Mouse (Mus musculus): Measurements from ENCODE around the gene Stra6.

Stra6 gene

DNA sequence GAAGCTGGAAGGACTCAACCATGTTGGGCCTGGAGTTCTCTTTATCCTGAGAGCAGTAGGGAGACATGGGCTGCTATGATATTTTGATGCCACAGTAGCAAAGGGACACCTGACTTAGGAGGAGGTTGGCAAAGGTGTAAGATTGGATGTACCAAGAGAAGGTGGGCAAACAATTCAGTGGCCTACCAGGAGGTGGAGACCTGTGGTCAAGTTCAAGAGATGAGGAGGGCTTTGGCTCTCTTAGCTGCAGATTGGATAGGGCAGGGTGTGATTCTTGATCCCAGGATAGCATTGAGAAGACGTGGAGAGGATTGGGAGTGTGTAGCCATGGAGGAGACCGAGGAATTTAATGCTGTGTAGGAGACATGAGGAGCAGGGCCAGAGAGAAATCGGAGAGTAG is 30.2 kb downstream of the Stra6 start:
- CTCF ChIA-PET = no interaction called here

DNA sequence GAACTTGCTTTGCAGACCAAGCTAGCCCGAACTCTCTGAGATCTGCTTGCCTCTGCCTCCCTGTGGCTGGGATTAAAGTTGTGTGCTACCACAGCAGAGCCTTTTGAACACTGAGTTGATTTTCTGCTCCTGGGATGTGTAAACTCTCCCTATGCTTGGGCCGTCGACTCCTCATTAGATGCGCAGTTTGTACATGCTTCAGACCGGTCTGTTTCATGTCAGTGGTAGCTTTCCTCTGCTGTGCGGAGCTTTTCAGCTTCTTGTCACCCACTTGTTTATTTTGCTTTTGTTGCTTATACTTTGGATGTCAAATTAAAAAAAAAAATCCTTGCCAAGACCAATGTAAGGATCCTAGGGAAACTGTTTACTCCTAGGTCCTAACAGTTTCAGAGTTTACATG is 32.4 kb downstream of the Stra6 start:
- CTCF ChIA-PET = no interaction called here

DNA sequence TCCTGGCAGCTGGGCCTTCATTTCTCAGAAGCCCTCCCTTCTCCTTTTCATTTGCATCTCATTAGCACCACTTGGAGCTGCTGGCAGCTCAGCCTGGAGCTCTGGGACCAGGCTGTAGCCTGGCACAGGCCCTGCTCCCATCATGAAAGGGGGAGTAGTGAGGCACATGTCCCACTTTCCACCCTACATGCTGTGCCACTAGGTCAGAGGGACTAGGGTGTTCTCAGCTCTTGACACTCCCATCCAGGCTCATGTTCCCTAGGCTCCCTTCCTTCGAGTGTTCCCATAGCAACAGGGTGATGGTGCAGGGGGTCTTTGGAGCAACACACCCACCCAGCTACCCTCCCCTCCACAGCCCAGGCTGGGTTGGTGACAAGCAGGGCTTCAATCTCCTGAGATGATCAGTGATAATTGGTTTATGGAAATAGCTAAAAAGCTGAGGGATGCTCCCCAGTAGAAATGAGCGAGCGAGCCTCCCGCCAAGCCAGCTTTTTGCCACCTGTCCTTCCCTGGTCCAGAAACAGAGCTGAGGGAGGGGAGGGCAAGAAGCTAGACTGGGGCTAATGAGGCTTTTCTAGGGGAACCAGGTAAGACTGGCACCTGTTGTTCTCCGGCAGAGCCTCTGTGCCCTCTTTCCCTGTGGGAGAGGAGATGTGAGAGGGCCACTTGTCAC is 33.2 kb downstream of the Stra6 start:
- CTCF ChIA-PET = no interaction called here

DNA sequence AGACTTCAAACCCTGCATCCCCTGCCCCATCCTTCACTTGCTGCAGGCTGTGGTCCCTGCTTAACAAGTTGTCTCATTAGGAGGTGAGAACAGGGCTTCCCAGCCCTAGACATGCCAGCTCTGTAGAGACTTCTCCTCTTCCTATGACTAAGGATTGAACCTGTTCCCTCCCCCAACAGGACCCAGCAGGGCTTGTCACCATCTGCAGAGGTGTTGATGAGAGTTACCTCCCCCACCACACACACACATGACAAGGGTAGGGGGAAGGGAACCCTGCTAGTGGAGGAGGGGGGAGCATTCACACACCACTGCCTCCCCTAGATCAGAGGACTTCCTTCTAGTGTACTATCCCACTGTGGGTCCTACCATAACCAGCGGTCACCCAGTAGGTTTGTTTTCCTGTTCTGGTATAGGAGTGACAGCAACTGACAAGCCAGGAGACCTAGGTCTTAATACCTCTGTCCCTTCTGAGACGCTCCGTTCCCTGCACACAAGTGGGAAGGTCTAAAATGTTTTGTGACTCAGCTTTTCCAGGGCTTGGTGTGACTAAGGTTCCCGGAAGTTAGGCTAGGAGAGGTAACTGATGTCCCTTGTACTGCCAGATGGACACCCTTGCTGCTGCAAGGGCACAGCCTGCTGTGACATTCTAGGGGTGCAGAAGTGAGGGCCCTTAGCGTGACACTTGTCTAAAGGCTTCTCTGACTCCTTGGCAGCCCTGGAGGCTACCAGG is 36.4 kb downstream of the Stra6 start:
- CTCF ChIA-PET = no interaction called here

DNA sequence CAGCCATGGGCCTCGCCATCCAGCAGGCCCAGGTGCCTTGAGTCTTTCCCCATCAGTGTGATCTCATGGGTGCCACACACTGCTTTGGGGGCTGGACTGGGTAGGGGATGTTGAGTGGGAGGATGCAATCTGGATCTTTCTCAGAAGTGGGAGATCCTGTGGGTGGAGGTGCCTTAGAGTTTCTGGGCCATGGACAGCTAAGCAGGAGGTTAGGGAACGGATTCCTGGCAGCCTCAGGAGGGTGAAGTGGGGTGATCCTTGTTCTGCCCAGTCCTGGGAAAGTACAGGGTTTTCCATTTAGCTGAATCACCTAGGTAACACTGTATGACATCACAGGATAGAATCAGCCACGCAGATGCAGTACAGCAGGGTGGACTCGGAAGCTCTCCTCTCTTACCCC is 38.4 kb downstream of the Stra6 start:
- CTCF ChIA-PET = no interaction called here

DNA sequence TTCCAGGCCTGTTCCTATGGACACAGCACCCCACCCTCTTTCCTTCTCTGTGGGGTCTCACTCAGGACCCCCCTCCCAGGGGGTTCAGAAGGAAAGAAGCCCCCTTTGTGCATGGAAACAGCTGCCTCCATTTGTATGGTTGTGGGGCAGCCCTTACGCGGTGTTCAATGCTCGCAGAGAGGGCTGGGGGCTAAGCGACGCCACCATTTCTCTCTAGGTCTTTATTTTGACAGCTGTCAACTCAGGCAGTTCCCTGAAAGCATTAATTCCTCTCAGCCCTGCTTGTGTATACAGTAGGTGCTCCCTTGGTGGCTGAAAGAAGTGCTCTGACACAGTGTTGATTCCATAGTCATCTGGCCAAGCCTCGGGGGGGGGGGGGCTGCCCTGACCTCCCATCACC is 40.1 kb downstream of the Stra6 start:
- CTCF ChIA-PET = no interaction called here

DNA sequence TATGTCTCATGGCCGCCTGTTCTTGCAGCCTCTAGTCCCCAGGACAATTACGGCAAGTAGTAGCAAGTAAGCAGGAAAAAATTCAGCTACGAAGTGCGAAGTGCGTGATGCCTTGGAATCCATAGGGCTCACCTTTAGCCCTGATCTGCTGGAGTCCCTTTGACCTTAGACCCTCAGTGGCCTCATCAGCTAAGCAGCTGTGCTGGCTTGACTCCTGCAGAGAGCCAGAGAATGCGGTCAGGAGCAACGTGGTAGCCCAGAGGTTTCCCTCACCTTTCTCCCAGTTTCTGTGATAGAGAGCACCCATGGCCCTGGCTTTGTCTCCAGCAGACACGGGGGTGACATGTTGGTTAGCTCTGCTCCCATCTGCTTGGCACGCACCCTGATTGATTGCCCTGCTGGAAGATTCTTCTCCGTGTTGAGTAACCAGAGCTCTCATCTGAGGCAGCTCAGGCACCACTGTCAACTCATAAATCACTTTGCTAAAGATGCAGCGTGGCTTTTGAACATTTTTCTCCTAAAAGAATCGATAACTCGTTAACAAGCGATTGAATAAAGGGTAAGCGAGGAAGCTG is 42.1 kb downstream of the Stra6 start:
- CTCF ChIA-PET = no interaction called here

DNA sequence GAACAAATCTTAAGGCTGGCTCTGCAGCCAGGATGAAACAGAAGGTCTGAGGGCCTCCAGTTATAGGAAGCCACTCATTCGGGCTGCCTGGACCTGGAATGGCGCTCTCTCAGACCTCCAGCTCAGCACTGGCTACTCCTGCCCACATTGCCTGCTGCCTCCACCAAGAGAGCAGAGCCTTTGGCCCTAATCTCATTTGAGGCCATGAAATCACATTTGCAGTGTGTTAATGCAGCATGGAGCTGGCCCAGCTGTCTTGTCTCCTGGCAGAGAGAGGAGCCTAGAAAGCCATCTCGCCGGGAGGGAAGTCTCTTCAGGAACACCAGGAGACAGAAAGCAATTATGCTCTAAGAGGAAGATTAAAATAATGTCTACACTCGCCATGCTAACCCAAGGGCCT is 43.9 kb downstream of the Stra6 start:
- CTCF ChIA-PET = interaction anchor here (0.6 kb wide), 1 partner anchor 24 kb away, joined by 10 read pairs; no protein-coding TSS in a partner anchor

DNA sequence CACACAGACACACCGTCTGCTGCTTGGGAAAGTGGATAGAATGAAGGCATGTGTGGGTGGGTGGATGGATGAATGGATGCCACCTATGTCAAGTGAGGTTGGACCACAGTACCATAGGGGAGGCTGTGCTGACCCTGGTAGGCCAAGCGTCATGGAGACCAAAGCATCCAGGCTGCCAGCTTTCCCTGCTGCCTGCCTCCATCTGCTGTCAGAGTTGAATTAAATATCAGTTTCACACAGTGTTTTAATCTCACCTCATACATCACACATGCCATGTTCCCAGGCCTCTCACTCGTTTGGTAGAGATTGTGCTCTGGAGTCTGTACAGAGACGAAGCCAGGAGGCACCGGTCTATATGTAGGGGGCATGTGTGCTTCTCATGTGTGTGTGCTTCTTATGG is 47.2 kb downstream of the Stra6 start:
- CTCF ChIA-PET = no interaction called here

DNA sequence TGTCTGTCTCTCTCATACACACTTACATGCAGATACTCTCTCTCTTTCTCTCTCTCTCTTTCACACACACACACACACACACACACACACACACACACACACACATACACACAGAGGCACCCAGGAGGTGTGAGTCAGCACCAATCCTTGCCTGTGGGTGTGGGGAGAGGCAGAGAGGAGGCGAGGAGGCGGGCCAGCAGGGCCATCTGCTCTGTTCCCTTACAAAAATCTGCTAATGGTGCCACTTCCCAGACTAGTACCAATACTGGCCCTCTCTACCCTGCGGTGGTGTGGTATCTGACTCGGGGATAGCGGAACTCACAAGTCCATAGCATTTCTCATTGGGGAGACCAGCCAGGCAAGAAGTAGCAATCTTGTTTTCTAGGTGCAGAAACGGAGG is 47.8 kb downstream of the Stra6 start:
- CTCF ChIA-PET = no interaction called here

DNA sequence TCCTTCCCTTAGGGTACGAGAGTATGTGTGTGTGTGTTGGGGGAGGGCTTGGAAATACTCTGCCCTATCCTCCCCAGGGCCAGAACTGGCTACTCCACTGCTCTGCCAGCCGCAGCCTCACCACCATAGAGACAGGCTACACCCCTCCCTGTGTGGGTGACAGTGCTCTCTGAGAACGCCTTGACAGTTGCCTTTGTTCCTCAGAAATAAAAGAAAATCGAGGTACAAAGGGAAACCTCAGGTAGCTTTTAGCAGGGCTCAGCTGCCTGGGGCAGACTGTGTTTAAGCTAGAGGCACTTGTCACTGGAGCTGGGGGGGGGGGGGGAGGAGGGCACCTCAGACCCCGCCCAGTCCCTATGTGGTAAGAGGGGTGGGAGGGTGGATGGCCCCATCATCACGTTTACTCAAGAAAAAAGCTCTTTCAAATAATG is 48.7 kb downstream of the Stra6 start:
- CTCF ChIA-PET = interaction anchor here (0.6 kb wide), 3 partner anchors 16 to 1484 kb away, joined by 3 to 7 read pairs (median 3); no protein-coding TSS in a partner anchor

DNA sequence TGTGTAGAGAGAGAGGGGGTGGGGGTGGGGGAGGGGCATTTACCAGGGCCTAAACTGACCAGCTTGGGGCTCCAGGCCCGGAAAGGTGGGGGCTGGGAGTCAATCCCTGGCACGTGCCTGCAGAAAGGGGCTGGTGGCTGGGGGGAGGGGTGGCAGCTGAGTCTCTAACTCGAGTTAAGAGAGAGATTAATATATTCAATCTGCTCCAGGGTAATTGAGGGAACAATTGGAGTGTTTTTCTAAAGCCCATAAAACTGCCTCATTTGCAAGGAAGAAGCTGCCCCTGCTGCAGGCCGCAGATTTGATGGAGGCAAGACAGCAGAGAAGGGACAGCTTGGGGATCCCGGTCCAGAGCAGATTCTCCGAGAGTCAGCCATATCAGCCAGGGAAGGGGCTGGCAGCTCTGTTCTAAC is 49.3 kb downstream of the Stra6 start:
- CTCF ChIA-PET = interaction anchor here (0.6 kb wide), 1 partner anchor 1484 kb away, joined by 3 read pairs; no protein-coding TSS in a partner anchor

DNA sequence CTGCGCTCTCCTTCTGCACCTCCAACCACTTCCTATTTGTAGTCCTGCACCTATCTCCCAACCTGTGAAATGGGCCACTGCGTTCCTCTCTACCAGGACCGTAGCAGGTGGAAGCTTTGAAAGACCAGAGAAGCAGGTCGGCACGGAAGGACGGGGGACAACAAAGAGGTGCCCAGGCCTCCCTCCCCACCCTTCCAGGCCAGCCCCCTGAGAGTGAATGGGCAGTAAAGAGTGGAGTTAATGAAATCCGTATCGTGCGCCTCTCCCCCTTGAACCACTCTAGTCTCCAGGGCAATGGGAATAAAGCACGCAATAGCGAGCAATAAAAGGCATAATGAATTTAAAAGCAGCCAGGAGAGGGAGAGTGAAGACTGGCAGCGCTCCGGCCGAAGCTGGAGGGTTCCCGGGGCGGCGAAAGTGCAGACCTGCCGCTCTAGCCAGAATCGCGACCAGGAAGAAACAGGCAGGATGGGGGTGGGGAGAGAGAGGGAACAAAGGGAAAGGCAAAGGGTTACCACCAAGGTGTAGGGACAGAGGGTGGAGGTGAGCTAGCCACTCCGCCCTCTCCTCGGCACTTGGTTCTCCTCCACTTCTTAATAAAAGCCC is 49.8 kb downstream of the Stra6 start:
- CTCF ChIA-PET = no interaction called here

DNA sequence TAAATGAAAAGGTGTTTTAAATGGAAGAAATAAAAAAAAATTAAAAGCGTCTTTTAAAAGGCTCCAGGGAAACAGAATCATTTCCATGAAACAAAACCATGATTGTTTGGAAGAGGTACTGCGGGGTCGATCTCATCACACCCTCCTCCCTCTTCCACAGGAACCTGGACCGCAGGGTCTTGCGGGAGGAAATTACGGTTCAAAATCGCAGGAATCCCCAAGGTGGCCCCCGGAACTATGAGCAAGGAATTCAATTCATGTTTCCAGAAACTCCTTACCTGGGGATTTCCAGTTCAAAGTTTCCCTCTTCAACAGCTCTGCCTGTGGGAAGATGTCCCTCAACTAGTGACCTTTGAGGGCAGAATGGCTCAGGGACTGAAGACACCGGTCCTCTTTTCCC is 50.4 kb downstream of the Stra6 start:
- CTCF ChIA-PET = no interaction called here

DNA sequence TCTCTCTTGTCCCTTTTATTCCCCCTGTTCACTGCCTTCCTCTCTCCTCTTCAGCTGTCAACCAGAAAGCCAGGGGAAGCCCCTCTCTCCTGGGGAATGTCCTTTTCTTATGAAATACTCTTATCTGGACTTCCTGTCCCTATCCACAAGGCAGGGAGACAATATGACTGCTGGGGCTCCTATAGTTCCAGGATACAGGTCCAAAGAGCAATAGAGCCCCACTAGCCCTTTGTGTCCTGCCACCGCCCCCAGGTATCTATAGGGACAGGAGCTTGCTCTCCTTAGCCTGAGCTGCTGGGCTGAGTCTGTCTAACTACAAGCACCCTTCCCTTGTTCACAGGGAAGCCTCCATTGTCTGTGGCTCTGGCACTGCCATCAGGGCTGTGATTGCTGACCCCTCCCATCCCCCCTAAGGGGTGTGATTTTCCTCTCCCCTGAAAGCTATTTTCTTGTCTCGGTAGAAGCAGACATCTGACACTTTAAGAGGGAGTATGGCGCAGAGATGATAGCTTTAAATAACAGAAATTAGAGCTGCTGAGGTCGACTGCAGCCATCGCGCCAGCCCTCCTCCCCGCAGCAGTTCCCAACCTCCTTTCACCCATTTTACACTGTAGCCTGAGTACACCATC is 51.8 kb downstream of the Stra6 start:
- CTCF ChIA-PET = no interaction called here

DNA sequence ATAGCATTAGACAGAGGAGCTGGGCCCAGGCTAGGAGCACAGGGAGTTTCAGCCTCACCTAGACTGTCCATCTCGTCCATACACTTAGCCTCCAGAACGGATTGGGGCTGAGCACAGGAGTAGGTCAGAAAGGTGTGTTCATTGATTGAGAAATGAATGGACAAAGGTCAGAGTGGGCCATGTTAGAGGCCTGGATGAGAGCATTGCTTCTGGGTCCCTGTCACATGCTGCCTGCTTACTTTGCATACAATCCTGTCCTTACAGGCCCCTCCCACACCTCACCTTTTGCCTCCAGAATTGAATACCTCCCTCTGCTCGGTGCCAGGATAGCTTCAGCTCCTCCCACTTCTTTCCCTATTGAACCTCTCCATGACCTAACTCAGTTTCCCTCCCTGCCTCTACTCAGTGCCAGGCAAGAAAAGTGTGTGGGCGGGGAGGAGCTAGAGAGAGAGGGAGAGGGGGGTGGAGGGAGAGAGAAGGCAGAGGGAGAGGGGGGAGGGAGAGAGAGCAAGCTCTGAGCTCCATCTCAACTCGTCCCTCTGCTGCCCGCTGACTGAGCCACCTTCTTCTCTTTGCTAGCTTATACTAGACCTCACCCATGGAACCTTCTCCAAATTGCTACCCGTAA is 52.5 kb downstream of the Stra6 start:
- CTCF ChIA-PET = interaction anchor here (0.6 kb wide), 1 partner anchor 223 kb away, joined by 3 read pairs; no protein-coding TSS in a partner anchor

DNA sequence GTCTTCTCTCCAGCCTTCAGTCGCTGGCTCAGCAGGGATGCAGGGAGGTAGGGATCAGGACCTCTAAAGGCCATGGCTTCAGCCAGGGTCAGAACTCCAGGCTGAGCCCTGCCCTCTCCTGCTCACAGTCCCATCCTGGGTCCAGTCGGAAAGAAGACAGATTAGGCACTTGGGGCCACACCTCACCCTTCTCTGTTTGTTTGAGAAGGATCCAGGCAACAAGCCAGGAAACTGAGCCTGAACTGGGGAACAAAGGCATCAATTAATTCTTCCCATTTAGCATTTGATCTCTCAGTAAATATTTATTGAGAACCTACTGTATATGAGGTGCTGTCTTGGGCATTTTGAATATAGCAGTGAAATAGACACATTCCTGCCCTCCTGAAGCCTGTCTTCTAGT is 55.1 kb downstream of the Stra6 start, which contains the start of gene Ccdc33:
TSS of gene Ccdc33 (minus strand) at position 153 of the 400 bp plus-strand sequence.
- CTCF ChIA-PET = no interaction called here

DNA sequence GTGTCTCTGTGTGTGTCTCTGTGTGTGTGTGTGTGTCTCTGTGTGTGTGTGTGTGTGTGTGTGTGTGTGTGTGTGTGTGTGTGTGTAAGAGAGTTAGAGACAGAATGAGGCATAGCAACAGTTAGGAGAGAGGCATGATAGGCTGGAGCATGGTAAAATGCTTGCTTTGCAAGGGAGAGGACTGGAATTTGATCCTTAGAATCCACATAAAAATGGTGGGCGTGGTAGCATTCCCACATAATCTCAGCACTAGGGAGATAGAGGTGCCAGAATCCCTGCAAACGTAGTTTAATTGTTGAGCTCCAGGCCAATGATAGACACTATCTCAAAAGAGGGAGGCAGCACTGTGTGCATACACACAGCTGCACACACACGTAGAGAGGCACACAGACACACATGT is 61.5 kb downstream of the Stra6 start:
- CTCF ChIA-PET = no interaction called here

DNA sequence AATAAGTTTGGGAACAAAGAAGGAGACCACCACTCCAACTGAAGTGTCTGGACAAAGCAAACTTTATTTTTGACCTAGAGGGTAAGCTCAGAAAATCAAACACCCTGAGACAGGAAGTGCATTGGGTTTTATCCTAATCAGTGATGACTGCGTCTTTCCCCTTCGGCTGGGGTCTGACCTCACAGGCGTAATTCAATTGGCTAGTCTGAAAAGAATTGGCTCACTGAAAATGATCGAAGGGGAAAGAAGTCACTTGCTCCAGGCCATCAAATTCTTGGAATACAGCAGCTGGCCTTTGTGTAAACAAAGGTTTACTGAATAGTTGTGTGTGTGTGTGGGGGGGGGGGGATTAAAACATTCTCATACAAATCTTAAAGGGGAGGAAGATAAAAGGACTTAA is 62.2 kb downstream of the Stra6 start:
- CTCF ChIA-PET = no interaction called here

DNA sequence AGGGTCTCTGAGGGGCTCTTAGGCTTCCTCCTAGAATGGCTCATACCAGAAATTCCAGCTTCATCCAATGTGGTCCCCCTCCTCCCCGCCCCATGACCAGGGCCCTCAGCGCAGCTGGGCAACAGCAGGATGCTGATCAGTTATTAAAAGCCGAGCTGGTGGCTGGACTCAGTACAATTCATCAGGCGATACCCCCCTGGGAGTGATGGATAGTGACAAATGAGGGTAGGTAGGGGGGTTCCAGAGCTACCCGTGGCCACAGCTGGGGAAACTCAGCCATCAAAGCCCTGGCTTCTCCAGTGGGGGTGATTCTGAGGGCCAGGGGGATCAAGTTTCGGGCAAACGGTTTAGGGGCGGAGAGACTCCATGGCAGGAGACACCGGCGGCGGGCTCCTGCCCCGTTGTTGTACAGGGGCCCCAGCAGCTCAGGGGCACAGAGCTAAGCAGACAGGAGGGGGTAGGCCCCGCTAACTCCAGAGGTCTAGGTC is 65.4 kb downstream of the Stra6 start:
- CTCF ChIA-PET = no interaction called here

DNA sequence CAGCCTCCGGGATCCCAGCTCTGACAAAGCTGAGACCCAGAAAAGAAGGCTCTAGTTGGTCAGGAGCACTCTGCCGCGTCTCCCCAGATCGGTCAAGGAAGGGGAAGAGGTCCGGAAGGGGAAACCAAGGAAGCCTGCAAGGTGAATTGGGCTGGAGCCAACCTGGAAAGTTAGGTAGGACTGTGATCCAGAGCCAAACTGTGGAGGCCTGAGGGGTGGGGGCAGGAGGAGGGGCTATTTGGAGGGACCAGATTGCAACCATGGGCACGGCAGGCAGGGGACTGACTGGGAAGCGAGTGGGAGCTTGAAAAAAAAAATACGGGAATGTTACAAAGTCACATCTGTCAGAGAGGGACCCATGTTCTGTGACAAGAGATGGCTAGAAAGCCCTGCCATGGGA is 65.9 kb downstream of the Stra6 start:
- CTCF ChIA-PET = no interaction called here

DNA sequence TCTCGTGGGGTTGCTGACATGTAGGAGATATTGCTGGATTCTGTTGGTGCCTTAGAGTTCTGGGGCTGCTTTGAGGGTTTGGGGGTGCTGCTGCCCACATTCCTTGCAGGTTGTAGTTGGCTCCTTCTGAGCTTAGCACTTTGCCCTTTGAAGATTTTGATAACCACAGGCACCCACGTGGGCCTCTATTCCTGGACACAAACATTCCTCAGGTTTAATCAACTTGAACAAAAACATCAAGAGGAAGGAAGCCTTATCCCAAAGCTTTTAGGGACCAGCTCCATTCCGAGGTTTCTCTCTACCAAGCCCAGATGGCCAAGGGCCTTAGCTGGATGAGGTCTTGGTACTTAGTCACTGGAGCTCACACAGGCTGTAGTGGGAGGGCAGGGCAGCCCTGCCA is 67.3 kb downstream of the Stra6 start:
- CTCF ChIA-PET = interaction anchor here (0.6 kb wide), 1 partner anchor 1192 kb away, joined by 12 read pairs; no protein-coding TSS in a partner anchor

Measured in spleen, embryonic (tissue).